In genomic region chr6:34040624-34041235, GRCm38 (mm10) we compare ENCODE assay signal across 8 mouse cellular contexts. TPM values are rescaled to one million over a fixed set of nuclear protein-coding genes. Genes with fewer than 3 reads are reported as not detected.
DNase-seq lines count a peak whose midpoint lies in the region; ATAC-seq and TF ChIP-seq lines count a peak whose summit lies in the region.

No protein-coding gene starts in this region.

- no peaks in the 10 kb centered on the region for H3K27me3 ChIP-seq in forebrain, embryonic 10.5 days (ENCODE audit: poor library complexity, severe bottlenecking)
- no peaks in the 10 kb centered on the region for H3K27me3 ChIP-seq in lung, embryonic 15.5 days

- peak overlapping the region; percentile 3; the same call in 1 of the 2 replicates for H3K4me2 ChIP-seq in lung, embryonic 15.5 days

- in situ Hi-C loops in ES-E14 (cut with MboI; ENCODE audit: low sequenced_read_pairs in 2 of 2, unreplicated experiment in 2 of 2): no loop called here

- H3K27ac ChIP-seq in ES-E14 (ENCODE audit: insufficient read depth, low read depth, low read length, poor library complexity, severe bottlenecking): no peak overlapping the region
- 0 out of 2 replicates have a peak overlapping the region, but pooled peaks have one; percentile 6 for H3K27ac ChIP-seq in forebrain, embryonic 10.5 days
- peak overlapping the region; percentile 78 for H3K27ac ChIP-seq in lung, embryonic 15.5 days

- peak overlapping the region; percentile 38; the same call in 1 of the 2 replicates for H3K9ac ChIP-seq in ES-E14 (ENCODE audit: insufficient read depth, low read depth, low read length, poor library complexity, severe bottlenecking)
- H3K9ac ChIP-seq in lung, embryonic 15.5 days: no peak overlapping the region

- H3K36me3 ChIP-seq in ES-E14 (ENCODE audit: control insufficient read depth, insufficient read depth, low read length, poor library complexity, severe bottlenecking): no peaks in the 10 kb centered on the region; the same call in 1 of the 2 replicates
- no peaks in the 10 kb centered on the region for H3K36me3 ChIP-seq in forebrain, embryonic 10.5 days (replicated peaks)
- no peaks in the 10 kb centered on the region for H3K36me3 ChIP-seq in lung, embryonic 15.5 days

- peak; percentile 40; the same call in 1 of the 2 replicates for ATAC-seq in lung, embryonic 15.5 days (ENCODE audit: borderline replicate concordance, extremely low read depth, low FRiP score, low TSS enrichment)

- WGBS in forebrain, embryonic 10.5 days: 41% methylated on average over 12 of the region's 12 CpGs
- WGBS in lung, embryonic 15.5 days: 35% methylated on average over 12 of the region's 12 CpGs

- peak; percentile 75 for DNase-seq in ES-E14 (ENCODE audit: low read depth, low spot score)
- peak; percentile 42 for DNase-seq in c-Kit-negative CD71-positive TER-119-positive erythroid progenitor cells, embryonic 14.5 days (ENCODE audit: low read depth, low spot score)
- peak; percentile 73 for DNase-seq in forebrain, embryonic 10.5 days (ENCODE audit: extremely low spot score, low spot score)
- peak; percentile 65 to 83 for DNase-seq in heart, postnatal 14 days
- DNase-seq in layer of hippocampus, adult 18-20 months (ENCODE audit: low spot score in 2 of 2): peak; percentile 74 to 93
- peak; percentile 52 for DNase-seq in ovary, postnatal 36 days (ENCODE audit: low spot score)
- DNase-seq in thymus, postnatal 25 days: peak; percentile 93

- H3K4me3 ChIP-seq in ES-E14 (ENCODE audit: insufficient read depth in 1 of 2, low read depth in 1 of 2, low read length in 2 of 2, poor library complexity in 1 of 2, severe bottlenecking in 1 of 2): peak overlapping the region in 1 of 2 experiments; percentile 13; a peak in 1 of 4 replicates
- H3K4me3 ChIP-seq in forebrain, embryonic 10.5 days: no peak overlapping the region
- H3K4me3 ChIP-seq in lung, embryonic 15.5 days: no peak overlapping the region

- peaks cover 0 to 5% of the 10 kb centered on the region in 2 experiments; a peak in 1 of 4 replicates for H3K4me1 ChIP-seq in ES-E14 (ENCODE audit: control insufficient read depth in 2 of 2, insufficient read depth in 2 of 2, low read length in 2 of 2, poor library complexity in 1 of 2)
- peaks cover 13% of the 10 kb centered on the region for H3K4me1 ChIP-seq in forebrain, embryonic 10.5 days
- peaks cover 12% of the 10 kb centered on the region; the same call in 1 of the 2 replicates for H3K4me1 ChIP-seq in lung, embryonic 15.5 days

- no peaks in the 10 kb centered on the region for H3K9me3 ChIP-seq in ES-E14 (ENCODE audit: control insufficient read depth, insufficient read depth, low read depth, low read length)
- H3K9me3 ChIP-seq in forebrain, embryonic 10.5 days: no peaks in the 10 kb centered on the region
- no peaks in the 10 kb centered on the region for H3K9me3 ChIP-seq in lung, embryonic 15.5 days

- intact Hi-C loops in heart, postnatal 14 days (cut with DNase I): no loop called here

TF ChIP-seq in ES-E14, 5 proteins besides CTCF, POLR2A, EP300 and RAD21:
- TF ChIP-seq HCFC1 (IDR thresholded peaks at IDR 0.05; ENCODE audit: borderline replicate concordance, insufficient read depth, low read length): no peak
- TF ChIP-seq ZC3H11A (IDR thresholded peaks at IDR 0.05; ENCODE audit: borderline replicate concordance, low read depth, low read length): peak; percentile 97
- no peak for TF ChIP-seq MAFK (IDR thresholded peaks at IDR 0.05; ENCODE audit: insufficient read depth, low read depth, low read length)

RNA-seq across cellular contexts. Expression of gene Lrguk, which starts 11.5 kb away (rescaled TPM):
- 1.7 and 2.0 TPM in 2 replicates for total RNA-seq in ES-E14 (2012; rRNA removed)
- polyA plus RNA-seq in forebrain, embryonic 10.5 days (2016; fragmentation: Nextera tagmentation; extraction: Ambion mirVana): 1.2 TPM in 2 replicates
- total RNA-seq in heart, postnatal 14 days (2021): under 1 TPM; 0.10 to 0.20 TPM
- total RNA-seq in layer of hippocampus, adult 18-20 months (2021): 1 to 10 TPM; 1.8 to 2.3 TPM
- polyA plus RNA-seq in lung, embryonic 15.5 days (2015; fragmentation: Nextera tagmentation; extraction: Ambion mirVana): 2.6 and 3.2 TPM in 2 replicates

Comparison
In these comparisons a context has a peak if more than half of its experiments do, and no peak if none do; other contexts are left out.
1. DNase-seq: peak in every context shown above with its lines; median percentile 93 in thymus, postnatal 25 days; 84 in layer of hippocampus, adult 18-20 months; 75 in ES-E14; 74 in heart, postnatal 14 days; 73 in forebrain, embryonic 10.5 days; 52 in ovary, postnatal 36 days; 42 in c-Kit-negative CD71-positive TER-119-positive erythroid progenitor cells, embryonic 14.5 days.